Mouse (Mus musculus): Measurements from ENCODE around the gene Taf5.

The Taf5 gene

GRCm38 (mm10) chr19:47067096-47067882 lies at the start of gene Taf5:
TSS of gene Taf5 (plus strand) at chr19:47067746.
- peak; percentile 92 to 96 for DNase-seq (ENCODE audit: low spot score in 2 of 2)

GRCm38 (mm10) chr19:47017831-47018230 lies 49.7 kb upstream of the Taf5 start:
- DNase-seq (ENCODE audit: low spot score in 2 of 2) = no peak

- no peak for DNase-seq (ENCODE audit: low spot score in 2 of 2)
Measured at GRCm38 (mm10) chr19:47018330-47018729, 49.2 kb upstream of the Taf5 start.

GRCm38 (mm10) chr19:47019326-47019725 lies 48.2 kb upstream of the Taf5 start:
- DNase-seq (ENCODE audit: low spot score in 2 of 2) = no peak

GRCm38 (mm10) chr19:47022709-47023108 lies 44.8 kb upstream of the Taf5 start:
- DNase-seq (ENCODE audit: low spot score in 2 of 2) = no peak

- no peak for DNase-seq (ENCODE audit: low spot score in 2 of 2)
Measured at GRCm38 (mm10) chr19:47023546-47023945, 44.0 kb upstream of the Taf5 start.

- no peak for DNase-seq (ENCODE audit: low spot score in 2 of 2)
Measured at GRCm38 (mm10) chr19:47024954-47025353, 42.6 kb upstream of the Taf5 start.

- no peak for DNase-seq (ENCODE audit: low spot score in 2 of 2)
Measured at GRCm38 (mm10) chr19:47026513-47026912, 41.0 kb upstream of the Taf5 start.

GRCm38 (mm10) chr19:47029796-47030195 lies 37.8 kb upstream of the Taf5 start:
- DNase-seq (ENCODE audit: low spot score in 2 of 2) = no peak

- no peak for DNase-seq (ENCODE audit: low spot score in 2 of 2)
Measured at GRCm38 (mm10) chr19:47031770-47032169, 35.8 kb upstream of the Taf5 start.

GRCm38 (mm10) chr19:47034916-47035315 lies 32.6 kb upstream of the Taf5 start:
- no peak for DNase-seq (ENCODE audit: low spot score in 2 of 2)

- DNase-seq (ENCODE audit: low spot score in 2 of 2) = no peak
Measured at GRCm38 (mm10) chr19:47036596-47036995, 30.9 kb upstream of the Taf5 start.

- DNase-seq (ENCODE audit: low spot score in 2 of 2) = no peak
Measured at GRCm38 (mm10) chr19:47040720-47041473, 26.6 kb upstream of the Taf5 start.

- no peak for DNase-seq (ENCODE audit: low spot score in 2 of 2)
Measured at GRCm38 (mm10) chr19:47043608-47044007, 23.9 kb upstream of the Taf5 start.

GRCm38 (mm10) chr19:47046343-47046742 lies 21.2 kb upstream of the Taf5 start:
- no peak for DNase-seq (ENCODE audit: low spot score in 2 of 2)

GRCm38 (mm10) chr19:47047236-47047833 lies 20.2 kb upstream of the Taf5 start:
- no peak for DNase-seq (ENCODE audit: low spot score in 2 of 2)

- DNase-seq (ENCODE audit: low spot score in 2 of 2) = no peak
Measured at GRCm38 (mm10) chr19:47049061-47049460, 18.5 kb upstream of the Taf5 start.

GRCm38 (mm10) chr19:47049840-47050239 lies 17.7 kb upstream of the Taf5 start:
- DNase-seq (ENCODE audit: low spot score in 2 of 2) = no peak

GRCm38 (mm10) chr19:47050271-47051032 lies 17.1 kb upstream of the Taf5 start, which contains the start of gene Pcgf6:
TSS of gene Pcgf6 (minus strand) at chr19:47050906.
- peak; percentile 65 to 71 for DNase-seq (ENCODE audit: low spot score in 2 of 2)

GRCm38 (mm10) chr19:47052927-47053326 lies 14.6 kb upstream of the Taf5 start:
- DNase-seq (ENCODE audit: low spot score in 2 of 2) = no peak

- DNase-seq (ENCODE audit: low spot score in 2 of 2) = no peak
Measured at GRCm38 (mm10) chr19:47053471-47053870, 14.1 kb upstream of the Taf5 start.

GRCm38 (mm10) chr19:47057684-47058083 lies 9.9 kb upstream of the Taf5 start:
- DNase-seq (ENCODE audit: low spot score in 2 of 2) = no peak
